Mouse (Mus musculus) thymus, postnatal 0 days (tissue): ENCODE data around the gene Krtap5-1. TPM values are rescaled to one million over a fixed set of nuclear protein-coding genes. Genes with fewer than 3 reads are reported as not detected.
"Not testable (repeated sequence)": the region's sequence is repeated elsewhere in the genome, so short reads cannot be mapped to it uniquely, and the experiment has no call there.

Experiments used
- DNase-seq: peaks from one replicate; pipeline ENCODE4 v3.0.0-alpha.2; 2015; ENCODE audit warnings: low spot score
- polyA plus RNA-seq: library from polyadenylated mRNA; unstranded; fragments of >200 nt; fragmentation: Nextera tagmentation; extraction: Ambion mirVana; gene quantifications from 2 replicates; pipeline ENCODE4 v1.2.1, GENCODE M21; 2015

The Krtap5-1 gene
- not detected in 2 replicates for polyA plus RNA-seq

- not testable (repeated sequence) for DNase-seq
These were observed at the start of gene Krtap5-1 for GRCm38 (mm10) chr7:142297018-142297417. Gene Krtap5-1 (minus strand): TSS chr7:142297118.

GRCm38 (mm10) chr7:142342247-142342640 is 45.3 kb upstream of the Krtap5-1 start:
- DNase-seq: no peak

DNA sequence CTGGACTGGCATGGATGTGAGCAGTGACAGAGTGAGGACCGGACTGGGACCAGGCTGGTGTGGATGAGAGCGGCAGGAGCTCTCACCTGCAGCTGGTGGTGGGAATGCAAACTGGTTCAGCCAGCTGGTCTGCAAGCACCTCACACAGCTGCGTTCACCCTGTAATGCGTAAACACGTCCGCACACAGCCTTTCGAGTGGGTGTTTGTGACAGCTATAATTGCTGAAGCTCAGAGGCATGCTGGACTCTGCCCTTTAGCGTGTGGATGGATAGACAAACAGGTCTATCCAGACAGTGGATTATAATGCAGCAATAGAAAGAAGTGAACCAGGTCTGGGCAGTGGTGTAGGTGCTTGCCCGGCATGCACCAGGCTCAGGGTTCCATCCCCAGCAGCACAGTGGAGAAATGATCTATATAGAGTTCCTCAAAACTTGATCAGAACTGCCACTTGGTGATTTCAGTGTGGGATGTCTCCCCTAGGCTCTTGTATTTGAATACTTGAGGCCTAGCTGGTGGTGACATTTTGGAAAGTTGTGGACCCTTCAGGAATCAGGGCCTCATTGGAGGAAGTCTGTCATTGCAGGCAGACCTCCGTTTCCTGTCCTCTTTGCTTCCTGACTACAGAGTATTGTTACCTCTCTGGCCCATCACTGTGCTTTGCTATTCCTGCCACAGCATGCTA is 44.8 kb upstream of the Krtap5-1 start:
- DNase-seq: peak; percentile 80

GRCm38 (mm10) chr7:142340269-142340970 is 43.5 kb upstream of the Krtap5-1 start:
- peak; percentile 77 for DNase-seq

GRCm38 (mm10) chr7:142335151-142335550 is 38.2 kb upstream of the Krtap5-1 start:
- no peak for DNase-seq

DNA sequence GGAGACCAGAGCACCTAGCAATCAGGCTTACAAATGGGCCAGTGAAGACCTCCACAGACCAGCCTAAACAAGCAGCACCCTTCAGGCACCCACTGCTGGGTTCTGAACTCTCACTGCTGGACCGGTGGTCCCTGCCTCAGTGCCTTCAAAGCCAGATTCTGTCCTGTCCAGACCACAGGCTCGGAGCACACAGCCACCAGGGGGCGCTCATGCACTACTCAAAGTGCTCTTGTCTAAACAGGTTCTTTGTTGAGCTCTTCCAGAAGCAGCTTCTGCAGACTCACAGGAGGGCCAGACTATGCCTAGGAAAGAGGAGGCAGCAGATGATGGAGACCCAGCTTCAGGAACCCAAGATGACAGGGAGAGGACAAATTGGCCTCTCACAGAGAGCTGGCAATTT is 37.3 kb upstream of the Krtap5-1 start:
- DNase-seq: peak; percentile 90

- DNase-seq: not testable (repeated sequence)
These were observed 35.8 kb upstream of the Krtap5-1 start for GRCm38 (mm10) chr7:142332741-142333140.

GRCm38 (mm10) chr7:142331281-142331680 is 34.4 kb upstream of the Krtap5-1 start:
- DNase-seq: no peak

GRCm38 (mm10) chr7:142330271-142330724 is 33.4 kb upstream of the Krtap5-1 start:
- no peak for DNase-seq

- DNase-seq: no peak
These were observed 31.6 kb upstream of the Krtap5-1 start for GRCm38 (mm10) chr7:142328507-142328906.

- DNase-seq: no peak
These were observed 30.0 kb upstream of the Krtap5-1 start for GRCm38 (mm10) chr7:142326714-142327445.

DNA sequence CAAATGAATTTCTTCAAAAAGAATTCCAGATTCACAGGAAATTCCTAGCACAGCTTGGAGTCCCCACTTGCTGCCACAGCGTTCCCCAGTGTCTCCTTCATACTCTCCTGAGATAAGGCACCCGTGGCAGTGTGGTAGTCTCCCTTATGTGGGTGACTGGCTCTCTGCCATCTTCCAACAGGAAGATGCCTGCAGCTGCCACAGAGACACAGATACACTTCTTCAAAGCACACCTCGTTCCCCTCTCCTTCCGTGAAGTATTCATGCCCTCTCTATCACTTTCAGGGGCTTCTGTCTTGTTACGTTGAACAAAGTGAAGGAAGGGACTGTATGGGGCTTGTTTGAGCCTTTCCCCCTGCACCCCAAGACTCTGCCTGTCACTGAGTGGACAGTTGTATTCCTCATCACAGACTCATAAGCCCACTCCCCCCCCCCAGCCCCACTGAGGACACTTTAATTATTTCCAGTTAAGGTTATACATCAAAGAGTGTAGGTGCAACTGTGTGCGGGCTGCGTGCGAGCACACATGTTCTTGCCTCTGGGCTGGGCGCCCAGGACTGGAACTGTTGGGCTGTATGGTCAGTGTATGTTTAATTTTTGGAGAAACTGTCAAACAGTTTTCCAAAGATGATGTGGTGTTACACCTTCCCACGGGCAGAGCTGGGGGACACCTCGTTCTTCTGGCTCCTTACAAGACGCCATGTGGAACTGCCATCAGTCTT is 26.6 kb upstream of the Krtap5-1 start:
- DNase-seq: peak; percentile 80

- DNase-seq: peak; percentile 89
These were observed 25.7 kb upstream of the Krtap5-1 start for GRCm38 (mm10) chr7:142322641-142323040.

DNA sequence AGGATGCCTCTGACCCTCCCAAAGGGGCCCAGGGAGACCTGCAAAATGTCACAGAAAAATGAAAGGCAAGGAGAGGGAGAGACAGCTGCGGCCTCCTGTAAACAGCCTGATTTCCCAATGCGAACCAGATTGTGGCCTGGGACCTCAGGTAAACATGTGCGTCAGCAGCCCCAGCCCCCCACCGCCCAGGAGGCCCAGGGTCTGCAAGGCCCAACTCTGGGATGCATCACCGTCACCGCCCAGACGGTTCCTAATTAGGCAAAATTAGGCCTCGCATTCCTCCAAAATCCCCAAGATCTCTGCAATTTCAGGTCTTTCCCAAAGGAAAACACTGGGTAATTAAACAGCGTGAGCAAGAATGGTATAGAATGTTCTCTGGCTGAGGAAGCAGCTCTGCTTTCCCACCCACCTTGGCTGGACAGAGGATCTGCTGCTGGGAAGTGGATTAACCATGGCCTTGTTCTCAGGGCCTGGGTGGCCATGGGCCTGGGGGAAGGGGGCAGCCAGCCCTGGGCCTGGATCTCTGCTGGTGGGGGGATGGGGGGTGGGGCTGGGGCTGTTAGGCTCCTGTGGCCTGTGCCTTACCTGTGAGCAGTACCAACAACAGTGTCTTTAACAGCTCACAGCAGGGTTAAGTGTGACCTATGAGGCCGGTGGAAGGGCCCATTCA is 24.9 kb upstream of the Krtap5-1 start:
- DNase-seq: not testable (repeated sequence)

DNA sequence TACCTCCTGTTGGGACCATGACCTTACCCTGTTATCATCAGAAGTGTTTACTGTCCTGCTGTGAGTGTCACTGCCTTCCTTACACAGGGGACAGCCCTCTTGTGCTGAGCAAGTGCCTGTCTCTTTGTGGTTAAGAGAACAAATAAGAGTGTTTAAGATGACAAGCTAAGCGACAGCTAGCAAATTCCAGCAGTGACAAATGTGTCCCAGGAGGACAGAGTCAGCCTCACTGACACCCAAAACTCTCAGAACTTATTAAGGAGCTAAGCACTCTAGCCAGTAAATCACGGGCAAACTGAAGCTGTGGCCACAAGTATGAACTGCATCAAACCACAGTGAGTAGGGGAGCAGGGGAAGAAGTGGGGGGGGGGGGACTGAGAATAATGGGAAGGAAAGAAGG is 24.0 kb upstream of the Krtap5-1 start:
- DNase-seq: no peak

- no peak for DNase-seq
These were observed 22.2 kb upstream of the Krtap5-1 start for GRCm38 (mm10) chr7:142319124-142319523.

- peak; percentile 53 for DNase-seq
These were observed 20.3 kb upstream of the Krtap5-1 start for GRCm38 (mm10) chr7:142317216-142317615.

- DNase-seq: peak; percentile 77
These were observed 19.6 kb upstream of the Krtap5-1 start for GRCm38 (mm10) chr7:142316558-142316957.

DNA sequence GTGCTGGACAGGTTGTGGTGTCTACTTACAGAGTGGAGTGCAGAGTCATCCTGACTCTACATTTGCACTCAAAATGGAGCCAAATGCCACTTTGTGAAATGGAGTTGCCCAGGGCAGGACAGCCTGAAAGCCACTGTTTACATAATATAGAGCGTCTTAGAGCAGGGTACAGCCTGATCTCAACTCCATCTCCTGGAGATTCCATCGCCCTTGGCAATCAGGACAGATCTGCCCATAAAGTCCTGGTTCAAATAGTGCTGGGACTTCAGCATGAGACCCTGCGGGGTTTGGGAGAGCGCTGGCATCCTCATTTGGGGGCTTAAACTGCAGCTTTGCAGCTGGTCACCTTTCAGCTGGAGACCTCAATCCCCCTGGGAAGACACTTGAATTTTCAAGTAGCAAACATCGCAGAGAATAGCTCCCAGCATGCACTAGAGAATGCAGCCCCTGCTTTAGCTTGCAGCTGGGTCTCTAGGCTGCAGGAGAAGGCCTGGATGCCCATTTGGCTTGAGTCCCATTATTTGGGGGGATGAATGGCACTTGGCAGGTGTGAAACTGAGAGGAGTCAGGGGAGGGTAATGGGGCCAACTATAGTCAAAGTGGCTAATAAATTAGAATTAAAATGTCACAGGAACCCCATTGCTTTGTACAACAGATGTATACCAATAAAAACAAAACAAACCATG is 17.8 kb upstream of the Krtap5-1 start:
- DNase-seq: no peak

GRCm38 (mm10) chr7:142303929-142304328 is 7.0 kb upstream of the Krtap5-1 start:
- DNase-seq: not testable (repeated sequence)
